In the genomic region with DNA sequence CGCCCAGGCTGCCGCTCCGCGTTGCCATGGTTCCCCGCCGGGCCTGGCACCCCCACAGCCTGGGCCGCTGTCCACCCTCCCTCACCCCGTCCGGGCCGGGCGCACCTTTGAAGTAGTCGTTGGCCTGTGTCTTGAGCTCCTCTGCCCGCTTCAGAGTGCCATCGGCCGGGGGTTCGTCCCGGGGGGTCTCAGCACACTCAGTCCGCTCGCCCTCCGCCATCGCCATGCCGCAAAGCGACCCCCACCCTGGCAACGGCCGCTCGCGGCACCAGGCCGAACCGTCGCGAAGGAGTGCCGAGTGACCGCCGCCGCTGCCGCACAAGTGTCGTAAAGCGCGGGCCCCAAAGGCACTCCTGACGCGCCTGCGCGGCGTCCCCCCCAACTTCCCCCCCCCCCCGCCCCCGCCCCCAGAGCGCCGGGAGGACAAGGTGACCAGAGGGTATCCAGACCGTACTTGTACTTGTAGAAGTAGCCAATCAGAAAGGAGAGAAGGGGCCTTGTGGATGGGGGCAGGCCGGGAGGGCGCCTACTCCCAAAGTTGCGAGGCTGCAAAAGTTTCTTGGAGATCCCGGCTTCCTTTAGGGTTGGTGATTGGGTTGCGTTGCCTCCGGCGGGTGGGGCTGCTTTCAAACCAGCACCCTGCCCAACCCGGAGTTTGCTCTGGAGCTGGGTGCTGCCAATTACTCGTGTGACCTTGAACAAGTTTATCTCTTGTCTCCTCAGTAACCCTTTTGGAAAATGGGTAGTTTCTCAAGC, we compare ENCODE assay signal across 8 mouse cellular contexts. TPM values are rescaled to one million over a fixed set of nuclear protein-coding genes. Genes with fewer than 3 reads are reported as not detected.
DNase-seq lines count a peak whose midpoint lies in the region; ATAC-seq lines count a peak whose summit lies in the region.

A gene (minus strand): TSS at position 337 of the 756 bp plus-strand sequence.

- peaks cover 25% of the 10 kb centered on the region for H3K4me1 ChIP-seq in intestine, embryonic 14.5 days (replicated peaks; ENCODE audit: control insufficient read depth, insufficient read depth, low read length)

- no peaks in the 10 kb centered on the region for H3K27me3 ChIP-seq in intestine, embryonic 14.5 days (replicated peaks; ENCODE audit: control insufficient read depth, insufficient read depth, low read length)

- intact Hi-C loops in left cerebral cortex, postnatal 14 days (cut with DNase I) = loop anchor here (5.0 kb wide), 1 partner anchor 35 kb away; a partner anchor contains a TSS

- peak within 1 kb of the TSS; percentile 70 for H3K4me2 ChIP-seq in intestine, embryonic 14.5 days (ENCODE audit: low read length)

- H3K9ac ChIP-seq in intestine, embryonic 14.5 days (ENCODE audit: low read length) = peak within 1 kb of the TSS; percentile 73

- peak within 1 kb of the TSS; percentile 52 for H3K27ac ChIP-seq in intestine, embryonic 14.5 days (ENCODE audit: low read depth)

- DNase-seq in adrenal gland, adult (ENCODE audit: inconsistent age in 2 of 2, low spot score in 1 of 2) = peak; percentile 94 to 97
- peak; percentile 95 for DNase-seq in embryo, embryonic 10.5 days (ENCODE audit: low spot score)
- DNase-seq in gastrocnemius, postnatal 25 days = peak; percentile 92
- peak; percentile 95 for DNase-seq in intestine, embryonic 14.5 days (ENCODE audit: low spot score)
- DNase-seq in left cerebral cortex, postnatal 14 days (ENCODE audit: low spot score in 2 of 2) = peak; percentile 90 to 93
- DNase-seq in mesoderm, embryonic 11.5 days (ENCODE audit: low read depth, low spot score) = peak; percentile 92
- DNase-seq in right cerebral cortex, postnatal 36 days (ENCODE audit: low spot score in 2 of 2) = peak; percentile 83
- DNase-seq in yolk sac, embryonic 10.5 days (ENCODE audit: low spot score) = peak; percentile 97

- H3K4me3 ChIP-seq in intestine, embryonic 14.5 days (ENCODE audit: low read depth, low read length) = peak within 1 kb of the TSS; percentile 77

- ATAC-seq in intestine, embryonic 14.5 days (replicated peaks; ENCODE audit: low FRiP score, low TSS enrichment, low read depth) = peak; percentile 87

- WGBS in intestine, embryonic 14.5 days = under 1% methylated on average over 55 of the region's 58 CpGs

- peaks cover 39% of the 10 kb centered on the region for H3K36me3 ChIP-seq in intestine, embryonic 14.5 days (ENCODE audit: control insufficient read depth, insufficient read depth, low read length)

- H3K9me3 ChIP-seq in intestine, embryonic 14.5 days (ENCODE audit: control insufficient read depth, low read length) = no peaks in the 10 kb centered on the region

RNA-seq across cellular contexts. Expression of the gene that starts here (rescaled TPM):
- 10 to 100 TPM; 59.8 to 68.1 TPM for total RNA-seq in gastrocnemius, postnatal 25 days (2021)
- polyA plus RNA-seq in intestine, embryonic 14.5 days (2014; fragmentation: Nextera tagmentation; extraction: Ambion mirVana) = 101 and 103 TPM in 2 replicates
- total RNA-seq in left cerebral cortex, postnatal 14 days (2021) = 100 to 1,000 TPM; 182 to 185 TPM

Comparison
In these comparisons a context has a peak if more than half of its experiments do, and no peak if none do; other contexts are left out.
1. Peak in every context shown above with its lines: DNase-seq, ATAC-seq, H3K4me3 ChIP-seq and H3K27ac ChIP-seq.